Mouse (Mus musculus): ENCODE results near the gene Ankle2.

DNA sequence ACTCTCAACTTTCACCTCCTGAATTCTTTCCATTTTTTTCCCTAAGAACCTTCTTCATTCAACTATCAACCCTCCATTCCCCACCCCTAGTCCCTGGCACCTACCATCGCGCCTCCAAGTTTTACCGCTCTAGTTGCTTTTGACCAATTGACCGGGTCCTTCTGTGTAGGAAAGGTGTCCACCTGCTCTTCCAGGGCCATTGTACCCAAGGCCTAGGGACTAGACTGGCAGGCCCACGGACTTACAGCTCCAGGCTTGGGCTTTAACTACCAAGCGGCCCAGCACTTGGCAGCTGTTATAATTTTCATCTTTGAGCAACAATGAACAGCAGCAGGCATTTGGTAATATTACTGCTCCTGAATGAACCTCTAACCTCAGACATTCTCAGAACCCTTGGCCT, 39.4 kb downstream of the Ankle2 start:
- TF ChIP-seq FLI1 (IDR thresholded peaks at IDR 0.05; ENCODE audit: low read length) (no peak), GATA1 (IDR thresholded peaks at IDR 0.05; ENCODE audit: borderline replicate concordance, low read length) (no peak)
